Mouse (Mus musculus) ES-Bruce4 (cell line): Measurements from ENCODE around the gene Kif1c. TPM values are rescaled to one million over a fixed set of nuclear protein-coding genes. Genes with fewer than 3 reads are reported as not detected.

Experiments
- H3K27ac ChIP-seq: 2 replicates; pipeline ENCODE4 v1.5.1; 2012; ENCODE audit warnings: low read length, inconsistent platforms; ENCODE audit not compliant: insufficient read depth
- H3K27me3 ChIP-seq: 2 replicates; pipeline ENCODE4 v1.6.1; 2012; ENCODE audit warnings: mild to moderate bottlenecking, low read length, inconsistent platforms; ENCODE audit not compliant: control insufficient read depth, poor library complexity, insufficient read depth, severe bottlenecking
- H3K36me3 ChIP-seq: 2 replicates; pipeline ENCODE4 v1.6.1; 2012; ENCODE audit warnings: inconsistent platforms, mild to moderate bottlenecking, low read length, moderate library complexity; ENCODE audit not compliant: control insufficient read depth, poor library complexity, insufficient read depth, severe bottlenecking
- H3K4me1 ChIP-seq: one replicate; pipeline ENCODE4 v1.8.1; 2011; ENCODE audit warnings: low read length; ENCODE audit not compliant: control insufficient read depth, insufficient read depth
- H3K4me3 ChIP-seq: 2 replicates; pipeline ENCODE4 v1.5.1; 2011; ENCODE audit warnings: low read depth, mild to moderate bottlenecking, low read length
- H3K9ac ChIP-seq: 2 replicates; pipeline ENCODE4 v1.6.1; 2012; ENCODE audit warnings: low read depth, mild to moderate bottlenecking, inconsistent platforms; ENCODE audit not compliant: poor library complexity, severe bottlenecking
- H3K9me3 ChIP-seq: replicated peaks from 2 replicates; pipeline ENCODE4 v1.6.1; 2012; ENCODE audit warnings: mild to moderate bottlenecking, low read length, inconsistent platforms; ENCODE audit not compliant: control insufficient read depth, poor library complexity, insufficient read depth, severe bottlenecking
- CTCF ChIP-seq: IDR thresholded peaks from one replicate; pipeline ENCODE4 v1.8.1; 2011; ENCODE audit warnings: low read depth, low read length
- EP300 ChIP-seq: IDR thresholded peaks from 2 replicates; pipeline ENCODE4 v1.6.1; 2011; ENCODE audit warnings: low read depth, low read length; ENCODE audit not compliant: insufficient read depth
- POLR2A ChIP-seq: IDR thresholded peaks from one replicate; pipeline ENCODE4 v1.8.1; 2011; ENCODE audit warnings: low read length; ENCODE audit not compliant: insufficient read depth
- polyA plus RNA-seq: library from polyadenylated mRNA; stranded (reverse); fragments of >200 nt; gene quantifications from 2 replicates; pipeline ENCODE4 v1.2.4, GENCODE M21; 2011; ENCODE audit warnings: low read depth; ENCODE audit not compliant: missing spikeins, insufficient read depth, insufficient read length

The Kif1c gene
- polyA plus RNA-seq, 1 experiment, result 42.2 TPM

DNA sequence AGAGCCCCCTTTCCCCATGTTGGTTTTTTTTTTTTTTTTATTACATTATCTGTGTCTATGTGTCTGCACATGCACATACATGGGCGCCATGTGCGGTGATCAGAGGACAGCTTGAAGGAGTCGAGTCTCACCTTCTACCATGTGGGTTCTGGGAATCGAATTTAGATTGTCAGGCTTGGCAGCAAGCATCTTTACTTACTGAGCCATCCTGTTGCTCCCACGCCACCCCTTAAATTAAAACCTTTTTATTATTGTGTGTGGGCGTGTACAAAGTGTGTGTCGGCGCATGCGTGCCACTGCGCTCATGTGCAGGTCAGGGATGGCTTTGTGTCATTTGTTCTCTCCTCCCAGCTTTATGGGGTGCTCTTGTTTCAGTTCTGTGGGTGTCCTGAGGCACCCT lies 10.7 kb downstream of the Kif1c start:
- Histone ChIP-seq H3K27me3 (no peaks in the 10 kb centered on the region), H3K36me3 (peaks cover 25% of the 10 kb centered on the region), H3K4me3 (no peak overlapping the region), H3K27ac (no peak overlapping the region), H3K4me1 (no peaks in the 10 kb centered on the region), H3K9ac (no peak overlapping the region), H3K9me3 (no peaks in the 10 kb centered on the region)
- TF ChIP-seq POLR2A, result no peak
- no peak for TF ChIP-seq CTCF
- TF ChIP-seq EP300, result no peak

DNA sequence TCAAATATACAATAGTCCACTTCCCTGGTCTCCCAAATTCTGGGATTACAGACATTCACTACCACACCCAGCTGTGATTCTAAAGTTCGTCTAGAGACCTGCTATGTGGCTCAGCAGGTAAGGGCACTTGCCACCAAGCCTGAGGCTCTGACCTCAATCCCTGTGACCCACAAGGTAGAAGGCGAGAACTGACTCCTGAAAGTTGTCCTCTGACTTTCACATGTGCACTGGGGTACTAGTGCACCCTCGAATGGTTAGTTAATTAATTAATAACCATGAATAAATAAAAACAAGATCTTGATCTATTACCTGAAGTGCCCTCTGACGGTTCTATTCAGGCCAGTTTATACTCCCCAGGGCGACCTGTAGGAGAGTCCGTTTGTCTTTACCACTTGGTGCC lies 12.9 kb downstream of the Kif1c start:
- Histone ChIP-seq H3K4me1 (no peaks in the 10 kb centered on the region), H3K4me3 (no peak overlapping the region), H3K27ac (no peak overlapping the region), H3K36me3 (peaks cover 9% of the 10 kb centered on the region), H3K9ac (no peak overlapping the region), H3K9me3 (no peaks in the 10 kb centered on the region), H3K27me3 (no peaks in the 10 kb centered on the region)
- TF ChIP-seq CTCF (no peak), EP300 (no peak), POLR2A (no peak)

DNA sequence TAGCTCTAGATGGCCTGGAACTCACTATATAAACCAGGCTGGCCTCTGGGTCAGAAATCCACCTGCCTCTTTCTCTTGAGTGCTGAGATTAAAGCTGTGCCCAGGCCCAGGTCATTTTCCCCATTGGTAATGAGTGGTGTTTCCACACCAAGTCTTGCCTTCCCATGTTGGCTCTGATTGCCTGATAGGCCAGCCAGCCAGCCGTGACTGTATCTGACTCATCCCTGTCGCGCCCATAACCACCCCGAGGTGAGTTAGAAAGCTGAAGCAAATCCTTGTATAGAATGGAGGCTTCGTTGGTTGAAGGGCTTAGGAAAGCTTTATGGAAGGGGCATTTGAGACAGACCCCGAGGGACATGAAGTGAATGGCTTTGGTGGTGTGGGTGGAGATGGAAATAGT lies 15.5 kb downstream of the Kif1c start:
- peaks cover 7% of the 10 kb centered on the region for H3K36me3 ChIP-seq

DNA sequence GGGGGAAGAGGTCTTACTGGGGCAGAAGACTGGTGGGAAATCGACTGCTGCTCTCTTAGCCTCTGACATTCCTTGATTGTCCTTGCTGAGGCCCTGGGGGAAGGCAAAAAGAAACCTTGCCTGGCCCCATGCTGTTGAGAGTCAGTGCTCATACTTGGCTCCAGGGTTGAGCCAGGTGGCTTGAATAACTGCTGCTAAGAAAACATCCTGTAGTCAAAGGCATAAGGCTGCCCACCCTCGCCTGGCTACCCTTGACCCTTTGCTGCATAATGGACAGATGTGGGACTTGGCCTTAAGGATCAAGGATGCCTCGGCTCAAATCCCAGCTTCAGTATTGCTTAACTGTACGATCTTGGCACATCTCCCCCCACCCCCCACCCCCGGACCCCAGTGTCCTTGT lies 18.1 kb downstream of the Kif1c start:
- TF ChIP-seq CTCF (no peak), POLR2A (no peak), EP300 (no peak)
- Histone ChIP-seq H3K9ac (no peak overlapping the region), H3K27me3 (no peaks in the 10 kb centered on the region), H3K4me3 (no peak overlapping the region), H3K36me3 (no peaks in the 10 kb centered on the region), H3K4me1 (no peaks in the 10 kb centered on the region), H3K27ac (no peak overlapping the region), H3K9me3 (no peaks in the 10 kb centered on the region)

More for the DNA sequence above, 15.5 kb downstream of the Kif1c start:
- Histone ChIP-seq H3K9me3 (no peaks in the 10 kb centered on the region), H3K27ac (no peak overlapping the region), H3K4me3 (no peak overlapping the region), H3K4me1 (no peaks in the 10 kb centered on the region), H3K27me3 (no peaks in the 10 kb centered on the region), H3K9ac (no peak overlapping the region)
- no peak for TF ChIP-seq POLR2A
- no peak for TF ChIP-seq CTCF
- TF ChIP-seq EP300, result no peak

DNA sequence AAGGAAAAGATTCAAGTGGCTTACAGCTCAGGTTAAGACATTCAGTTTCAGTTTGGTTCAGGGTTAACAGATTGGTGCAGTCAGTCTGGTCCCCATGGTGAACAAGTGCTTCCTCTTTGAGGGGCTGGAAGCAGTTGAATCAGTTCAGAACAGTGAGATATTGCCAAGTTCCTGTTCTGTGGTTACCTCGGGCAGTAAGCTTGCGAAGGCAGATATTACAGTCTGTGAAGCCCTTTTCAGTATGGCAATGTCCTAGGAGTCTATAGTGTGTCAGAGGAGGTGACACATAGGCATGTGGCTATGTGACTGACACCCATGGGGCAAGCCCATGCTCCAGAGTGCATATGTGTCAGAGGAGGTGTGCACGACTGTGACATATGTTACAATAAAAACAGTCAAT lies 20.2 kb downstream of the Kif1c start:
- H3K27ac ChIP-seq, result no peak overlapping the region
- no peak overlapping the region for H3K9ac ChIP-seq
- no peaks in the 10 kb centered on the region for H3K9me3 ChIP-seq
- H3K27me3 ChIP-seq, result no peaks in the 10 kb centered on the region
- H3K4me3 ChIP-seq, result no peak overlapping the region
- TF ChIP-seq EP300 (no peak), CTCF (no peak), POLR2A (no peak)
- H3K4me1 ChIP-seq, result no peaks in the 10 kb centered on the region
- H3K36me3 ChIP-seq, result peaks cover 8% of the 10 kb centered on the region; the same call in 1 of the 2 replicates

DNA sequence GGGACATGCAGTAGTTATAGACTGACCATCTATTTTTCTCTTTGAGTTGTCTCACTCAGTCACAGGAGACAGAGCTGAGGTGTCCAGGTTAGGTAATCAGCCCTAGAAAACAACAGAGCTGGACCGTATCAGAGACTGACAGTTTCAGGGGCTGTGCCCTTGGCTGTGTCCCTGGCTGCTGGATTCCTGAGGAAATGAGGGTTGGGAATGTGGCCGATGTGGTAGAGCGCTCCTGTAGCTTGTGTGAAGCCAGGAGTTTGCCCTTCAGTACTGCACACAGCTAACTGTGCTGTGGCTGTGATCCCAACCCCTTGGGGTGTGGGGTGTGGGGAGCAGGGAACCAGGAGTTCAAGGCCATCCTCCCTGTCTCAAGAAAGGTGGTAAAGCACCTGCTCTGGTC lies 20.7 kb downstream of the Kif1c start:
- H3K4me1 ChIP-seq, result no peaks in the 10 kb centered on the region
- H3K27ac ChIP-seq, result no peak overlapping the region
- H3K9me3 ChIP-seq, result no peaks in the 10 kb centered on the region
- no peak for TF ChIP-seq CTCF
- TF ChIP-seq EP300, result no peak
- TF ChIP-seq POLR2A, result no peak
- H3K9ac ChIP-seq, result no peak overlapping the region
- H3K27me3 ChIP-seq, result no peaks in the 10 kb centered on the region
- peaks cover 10% of the 10 kb centered on the region; the same call in 1 of the 2 replicates for H3K36me3 ChIP-seq
- no peak overlapping the region for H3K4me3 ChIP-seq
